Mouse (Mus musculus): Measurements from ENCODE around the gene Rpp38. TPM values are rescaled to one million over a fixed set of nuclear protein-coding genes. Genes with fewer than 3 reads are reported as not detected.
A peak's percentile ranks its signal among the peaks of the same experiment; 100 is the strongest.

Rpp38 gene
- total RNA-seq (2012; rRNA removed): 12.0 and 20.2 TPM in 2 replicates

DNA sequence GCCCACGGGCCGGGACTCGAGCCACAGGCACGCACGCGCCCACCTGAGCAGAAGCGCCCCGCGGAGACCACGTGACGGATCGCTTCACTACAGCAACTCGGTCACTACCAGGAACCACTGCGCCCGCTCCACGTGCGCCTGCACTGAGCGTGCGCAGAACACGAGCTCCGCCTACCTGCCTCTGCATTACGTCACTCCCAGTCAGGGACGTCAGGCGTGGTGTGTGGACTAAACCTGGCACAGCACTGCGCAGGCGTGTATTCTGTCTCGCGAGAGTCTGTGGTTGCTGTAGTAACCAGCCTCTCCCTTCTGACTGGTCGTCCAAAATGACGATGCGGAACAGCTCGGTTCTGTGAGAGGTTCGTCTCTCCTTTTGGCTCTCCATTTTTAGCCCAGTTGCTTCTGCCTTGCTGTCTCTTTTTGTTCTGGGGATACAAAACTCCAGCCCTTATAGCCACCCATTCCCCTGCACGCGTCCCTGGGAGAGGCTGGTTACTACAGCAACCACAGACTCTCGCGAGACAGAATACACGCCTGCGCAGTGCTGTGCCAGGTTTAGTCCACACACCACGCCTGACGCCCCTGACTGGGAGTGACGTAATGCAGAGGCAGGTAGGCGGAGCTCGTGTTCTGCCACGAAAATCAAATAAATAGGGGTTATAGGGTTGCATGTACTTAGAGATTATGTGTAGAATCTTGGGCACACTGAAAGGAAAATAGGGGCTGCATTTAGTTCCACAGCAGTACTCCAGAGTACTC, at the start of gene Rpp38:
Gene Rpp38, minus strand, starts transcription at position 160 of the 759 bp plus-strand sequence.
- TF ChIP-seq MAFK (IDR thresholded peaks at IDR 0.05; ENCODE audit: insufficient read depth, low read depth, low read length) (no peak), ZC3H11A (IDR thresholded peaks at IDR 0.05; ENCODE audit: borderline replicate concordance, low read depth, low read length) (no peak), ZNF384 (IDR thresholded peaks at IDR 0.05; ENCODE audit: low read depth, low read length) (no peak), CHD2 (IDR thresholded peaks at IDR 0.05; ENCODE audit: low read depth, low read length) (peak; percentile 96), HCFC1 (IDR thresholded peaks at IDR 0.05; ENCODE audit: borderline replicate concordance, insufficient read depth, low read length) (no peak)
- Histone ChIP-seq H3K27ac (ENCODE audit: insufficient read depth, low read depth, low read length, poor library complexity, severe bottlenecking) (peak within 1 kb of the TSS; percentile 72), H3K4me1 (ENCODE audit: control insufficient read depth in 2 of 2, insufficient read depth in 2 of 2, low read length in 2 of 2, poor library complexity in 1 of 2) (peaks cover 0 to 4% of the 10 kb centered on the region in 2 experiments; a peak in 2 of 4 replicates), H3K9me3 (ENCODE audit: control insufficient read depth, insufficient read depth, low read depth, low read length) (no peaks in the 10 kb centered on the region), H3K36me3 (ENCODE audit: control insufficient read depth, insufficient read depth, low read length, poor library complexity, severe bottlenecking) (peaks cover 10% of the 10 kb centered on the region), H3K9ac (ENCODE audit: insufficient read depth, low read depth, low read length, poor library complexity, severe bottlenecking) (peak within 1 kb of the TSS; percentile 95), H3K4me3 (ENCODE audit: insufficient read depth in 1 of 2, low read depth in 1 of 2, low read length in 2 of 2, poor library complexity in 1 of 2, severe bottlenecking in 1 of 2) (peak within 1 kb of the TSS; percentile 58 to 74)
- peak; percentile 90 for DNase-seq (ENCODE audit: low read depth, low spot score)
- in situ Hi-C loops (cut with MboI; ENCODE audit: low sequenced_read_pairs in 2 of 2, unreplicated experiment in 2 of 2): no loop called here

DNA sequence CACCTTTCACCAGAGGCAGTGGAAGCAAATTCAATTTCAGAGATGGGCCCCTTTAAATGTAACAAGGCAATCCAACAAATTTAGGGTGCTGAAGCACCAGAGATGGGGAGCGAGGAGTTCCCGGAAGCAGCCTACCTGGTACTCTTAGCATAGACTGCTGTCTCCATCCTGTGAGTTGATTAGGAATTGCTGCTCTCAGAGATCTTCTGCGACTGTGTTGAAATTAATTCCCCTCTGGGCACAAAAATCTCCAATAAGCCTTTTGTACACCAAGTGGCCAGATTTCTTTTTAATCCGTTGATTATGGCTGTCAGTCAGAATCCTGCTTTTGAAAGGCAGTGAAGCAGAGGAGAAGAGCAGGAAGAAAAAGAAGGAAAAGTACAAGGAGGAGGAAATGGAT, 32.7 kb upstream of the Rpp38 start:
- in situ Hi-C loops (cut with MboI; ENCODE audit: low sequenced_read_pairs in 2 of 2, unreplicated experiment in 2 of 2): no loop called here
- Histone ChIP-seq H3K36me3 (ENCODE audit: control insufficient read depth, insufficient read depth, low read length, poor library complexity, severe bottlenecking) (no peaks in the 10 kb centered on the region), H3K9ac (ENCODE audit: insufficient read depth, low read depth, low read length, poor library complexity, severe bottlenecking) (no peak overlapping the region)

DNA sequence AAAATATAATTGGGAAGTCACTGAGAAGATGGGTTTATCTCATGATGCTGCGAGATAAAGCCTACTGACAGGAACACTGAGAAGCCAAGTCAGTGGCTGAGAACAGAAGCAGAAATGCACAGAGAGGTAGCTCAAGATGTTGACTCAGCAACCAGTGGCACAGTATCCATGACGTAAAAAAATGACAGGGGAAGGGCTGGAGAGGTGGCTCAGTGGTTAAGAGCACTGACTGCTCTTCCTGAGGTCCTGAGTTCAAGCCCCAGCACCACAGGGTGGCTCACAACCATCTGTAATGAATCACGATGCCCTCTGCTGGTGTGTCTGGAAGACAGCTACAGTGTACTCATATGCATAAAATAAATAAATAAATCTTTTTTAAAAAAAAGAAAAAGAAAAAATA, 28.6 kb upstream of the Rpp38 start:
- Histone ChIP-seq H3K36me3 (ENCODE audit: control insufficient read depth, insufficient read depth, low read length, poor library complexity, severe bottlenecking) (no peaks in the 10 kb centered on the region), H3K9ac (ENCODE audit: insufficient read depth, low read depth, low read length, poor library complexity, severe bottlenecking) (no peak overlapping the region), H3K4me1 (ENCODE audit: control insufficient read depth in 2 of 2, insufficient read depth in 2 of 2, low read length in 2 of 2, poor library complexity in 1 of 2) (no peaks in the 10 kb centered on the region), H3K27ac (ENCODE audit: insufficient read depth, low read depth, low read length, poor library complexity, severe bottlenecking) (no peak overlapping the region), H3K9me3 (ENCODE audit: control insufficient read depth, insufficient read depth, low read depth, low read length) (no peaks in the 10 kb centered on the region), H3K4me3 (ENCODE audit: insufficient read depth in 1 of 2, low read depth in 1 of 2, low read length in 2 of 2, poor library complexity in 1 of 2, severe bottlenecking in 1 of 2) (no peak overlapping the region)
- in situ Hi-C loops (cut with MboI; ENCODE audit: low sequenced_read_pairs in 2 of 2, unreplicated experiment in 2 of 2): no loop called here
- DNase-seq (ENCODE audit: low read depth, low spot score): no peak
- no peak for TF ChIP-seq HCFC1 (IDR thresholded peaks at IDR 0.05; ENCODE audit: borderline replicate concordance, insufficient read depth, low read length)
- no peak for TF ChIP-seq ZNF384 (IDR thresholded peaks at IDR 0.05; ENCODE audit: low read depth, low read length)
- TF ChIP-seq CHD2 (IDR thresholded peaks at IDR 0.05; ENCODE audit: low read depth, low read length): no peak
- no peak for TF ChIP-seq MAFK (IDR thresholded peaks at IDR 0.05; ENCODE audit: insufficient read depth, low read depth, low read length)
- no peak for TF ChIP-seq ZC3H11A (IDR thresholded peaks at IDR 0.05; ENCODE audit: borderline replicate concordance, low read depth, low read length)

More for the DNA sequence above, 32.7 kb upstream of the Rpp38 start:
- no peak overlapping the region for H3K4me3 ChIP-seq (ENCODE audit: insufficient read depth in 1 of 2, low read depth in 1 of 2, low read length in 2 of 2, poor library complexity in 1 of 2, severe bottlenecking in 1 of 2)
- no peak for DNase-seq (ENCODE audit: low read depth, low spot score)
- TF ChIP-seq MAFK (IDR thresholded peaks at IDR 0.05; ENCODE audit: insufficient read depth, low read depth, low read length) (no peak), CHD2 (IDR thresholded peaks at IDR 0.05; ENCODE audit: low read depth, low read length) (no peak), HCFC1 (IDR thresholded peaks at IDR 0.05; ENCODE audit: borderline replicate concordance, insufficient read depth, low read length) (no peak)
- no peaks in the 10 kb centered on the region for H3K4me1 ChIP-seq (ENCODE audit: control insufficient read depth in 2 of 2, insufficient read depth in 2 of 2, low read length in 2 of 2, poor library complexity in 1 of 2)
- no peak overlapping the region for H3K27ac ChIP-seq (ENCODE audit: insufficient read depth, low read depth, low read length, poor library complexity, severe bottlenecking)
- H3K9me3 ChIP-seq (ENCODE audit: control insufficient read depth, insufficient read depth, low read depth, low read length): no peaks in the 10 kb centered on the region

DNA sequence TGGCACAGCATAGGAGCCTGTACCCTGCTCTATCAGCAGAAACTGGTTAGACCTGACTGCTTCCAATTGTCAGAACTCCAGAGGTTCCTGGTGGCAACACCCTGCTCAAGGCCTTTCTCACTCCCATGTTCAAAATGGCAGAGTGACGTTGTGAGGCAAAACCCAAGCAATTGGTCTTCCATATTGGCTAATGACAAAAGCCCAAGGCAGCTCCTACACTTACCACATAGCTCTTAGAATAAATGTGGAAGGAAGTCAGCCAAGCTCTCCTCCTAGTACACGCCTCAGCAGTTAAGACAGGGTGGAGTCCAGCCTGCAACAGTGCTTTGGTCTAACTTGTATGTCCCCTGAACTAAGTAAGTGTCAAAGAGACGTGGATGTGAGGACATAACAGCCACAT, 25.4 kb upstream of the Rpp38 start:
- Histone ChIP-seq H3K4me1 (ENCODE audit: control insufficient read depth in 2 of 2, insufficient read depth in 2 of 2, low read length in 2 of 2, poor library complexity in 1 of 2) (no peaks in the 10 kb centered on the region), H3K9me3 (ENCODE audit: control insufficient read depth, insufficient read depth, low read depth, low read length) (no peaks in the 10 kb centered on the region), H3K9ac (ENCODE audit: insufficient read depth, low read depth, low read length, poor library complexity, severe bottlenecking) (no peak overlapping the region), H3K36me3 (ENCODE audit: control insufficient read depth, insufficient read depth, low read length, poor library complexity, severe bottlenecking) (no peaks in the 10 kb centered on the region), H3K4me3 (ENCODE audit: insufficient read depth in 1 of 2, low read depth in 1 of 2, low read length in 2 of 2, poor library complexity in 1 of 2, severe bottlenecking in 1 of 2) (no peak overlapping the region), H3K27ac (ENCODE audit: insufficient read depth, low read depth, low read length, poor library complexity, severe bottlenecking) (no peak overlapping the region)
- no peak for DNase-seq (ENCODE audit: low read depth, low spot score)
- TF ChIP-seq MAFK (IDR thresholded peaks at IDR 0.05; ENCODE audit: insufficient read depth, low read depth, low read length) (no peak), CHD2 (IDR thresholded peaks at IDR 0.05; ENCODE audit: low read depth, low read length) (no peak), ZNF384 (IDR thresholded peaks at IDR 0.05; ENCODE audit: low read depth, low read length) (no peak), ZC3H11A (IDR thresholded peaks at IDR 0.05; ENCODE audit: borderline replicate concordance, low read depth, low read length) (no peak), HCFC1 (IDR thresholded peaks at IDR 0.05; ENCODE audit: borderline replicate concordance, insufficient read depth, low read length) (no peak)
- in situ Hi-C loops (cut with MboI; ENCODE audit: low sequenced_read_pairs in 2 of 2, unreplicated experiment in 2 of 2): no loop called here
